Mouse (Mus musculus) C2C12 (cell line): ENCODE measurements around the gene Aox3. TPM values are rescaled to one million over a fixed set of nuclear protein-coding genes. Genes with fewer than 3 reads are reported as not detected.

Experiments used
- H3K27me3 ChIP-seq: one replicate; pipeline ENCODE4 v1.6.1; 2011; ENCODE audit not compliant: control insufficient read depth, insufficient read depth, insufficient read length
- H3K36me3 ChIP-seq: one replicate; pipeline ENCODE4 v1.6.1; 2011; ENCODE audit not compliant: control insufficient read depth, insufficient read depth
- H3K4me3 ChIP-seq: one replicate; pipeline ENCODE4 v1.5.1; 2011; ENCODE audit warnings: mild to moderate bottlenecking, control low read depth; ENCODE audit not compliant: poor library complexity, insufficient read depth, severe bottlenecking
- H3K79me2 ChIP-seq: one replicate; pipeline ENCODE4 v1.6.1; 2011; ENCODE audit not compliant: control insufficient read depth, insufficient read depth
- H3K79me3 ChIP-seq: one replicate; pipeline ENCODE4 v1.6.1; 2011; ENCODE audit warnings: low read depth, control low read depth
- H3ac ChIP-seq: one replicate; pipeline ENCODE3; 2011; ENCODE audit warnings: low read depth; ENCODE audit not compliant: control insufficient read depth, insufficient read length
- CEBPB ChIP-seq: IDR thresholded peaks from one replicate; pipeline ENCODE4 v1.6.1; 2011; ENCODE audit warnings: low read depth, mild to moderate bottlenecking, control low read depth, moderate library complexity
- CTCF ChIP-seq: IDR thresholded peaks from one replicate; pipeline ENCODE4 v1.5.1; 2011; ENCODE audit not compliant: control insufficient read depth, insufficient read depth, insufficient read length
- FOSL1 ChIP-seq: IDR thresholded peaks from one replicate; pipeline ENCODE4 v1.8.0; 2011; ENCODE audit warnings: mild to moderate bottlenecking, low read length; ENCODE audit not compliant: poor library complexity, insufficient read depth, severe bottlenecking
- MAX ChIP-seq: IDR thresholded peaks from one replicate; pipeline ENCODE4 v1.6.1; 2011; ENCODE audit warnings: mild to moderate bottlenecking, control low read depth
- MYOD1 ChIP-seq: IDR thresholded peaks from one replicate; pipeline ENCODE4 v1.6.1; 2011; ENCODE audit warnings: low read depth; ENCODE audit not compliant: control insufficient read depth, insufficient read length
- MYOG ChIP-seq: IDR thresholded peaks from one replicate; pipeline ENCODE4 v1.6.1; 2011; ENCODE audit not compliant: control insufficient read depth, insufficient read length; ENCODE audit errors: extremely low read depth
- USF1 ChIP-seq: IDR thresholded peaks from one replicate; pipeline ENCODE4 v1.6.1; 2011; ENCODE audit warnings: low read depth, mild to moderate bottlenecking, control low read depth, moderate library complexity
- polyA plus RNA-seq: library from polyadenylated mRNA; unstranded; fragments of >200 nt; fragmentation: generic; extraction: Trizol; gene quantifications from one replicate; pipeline ENCODE4 v1.2.1, GENCODE M21; 2012; ENCODE audit warnings: missing spikeins

Gene Aox3
- polyA plus RNA-seq, 1 experiment: 0.01 TPM

GRCm38 (mm10) chr1:58235405-58235804 lies 122.5 kb downstream of the Aox3 start:
- no peak for TF ChIP-seq FOSL1
- Histone ChIP-seq H3K4me3 (no peak overlapping the region), H3K79me3 (no peaks in the 10 kb centered on the region)

GRCm38 (mm10) chr1:58237527-58238299 lies 124.8 kb downstream of the Aox3 start:
- no peaks in the 10 kb centered on the region for H3K36me3 ChIP-seq
- no peak overlapping the region for H3ac ChIP-seq
- no peaks in the 10 kb centered on the region for H3K79me3 ChIP-seq
- H3K4me3 ChIP-seq: no peak overlapping the region
- H3K27me3 ChIP-seq: no peaks in the 10 kb centered on the region
- no peak for TF ChIP-seq MYOG
- no peak for TF ChIP-seq CEBPB
- no peak for TF ChIP-seq MYOD1
- TF ChIP-seq USF1: no peak
- no peak for TF ChIP-seq CTCF
- no peak for TF ChIP-seq MAX
- TF ChIP-seq FOSL1: no peak
- H3K79me2 ChIP-seq: no peaks in the 10 kb centered on the region

More at GRCm38 (mm10) chr1:58235405-58235804, 122.5 kb downstream of the Aox3 start:
- Histone ChIP-seq H3K79me2 (no peaks in the 10 kb centered on the region), H3ac (no peak overlapping the region), H3K27me3 (peaks cover 5% of the 10 kb centered on the region), H3K36me3 (no peaks in the 10 kb centered on the region)

GRCm38 (mm10) chr1:58238440-58238839 lies 125.5 kb downstream of the Aox3 start:
- TF ChIP-seq USF1 (no peak), CTCF (no peak), MAX (no peak), FOSL1 (no peak), MYOG (no peak), MYOD1 (no peak), CEBPB (no peak)

GRCm38 (mm10) chr1:58238961-58239360 lies 126.0 kb downstream of the Aox3 start:
- no peak overlapping the region for H3K4me3 ChIP-seq
- H3K27me3 ChIP-seq: no peaks in the 10 kb centered on the region
- no peaks in the 10 kb centered on the region for H3K79me3 ChIP-seq
- H3K79me2 ChIP-seq: no peaks in the 10 kb centered on the region
- no peak overlapping the region for H3ac ChIP-seq
- H3K36me3 ChIP-seq: no peaks in the 10 kb centered on the region
- TF ChIP-seq FOSL1: no peak
- TF ChIP-seq CTCF: no peak
- no peak for TF ChIP-seq MAX
- no peak for TF ChIP-seq CEBPB
- TF ChIP-seq MYOD1: no peak

More at GRCm38 (mm10) chr1:58238440-58238839, 125.5 kb downstream of the Aox3 start:
- H3K79me3 ChIP-seq: no peaks in the 10 kb centered on the region
- no peak overlapping the region for H3K4me3 ChIP-seq
- H3K36me3 ChIP-seq: no peaks in the 10 kb centered on the region
- no peaks in the 10 kb centered on the region for H3K79me2 ChIP-seq
- H3K27me3 ChIP-seq: no peaks in the 10 kb centered on the region
- no peak overlapping the region for H3ac ChIP-seq

GRCm38 (mm10) chr1:58240347-58240746 lies 127.4 kb downstream of the Aox3 start:
- H3K79me2 ChIP-seq: no peaks in the 10 kb centered on the region
- H3K36me3 ChIP-seq: no peaks in the 10 kb centered on the region
- H3ac ChIP-seq: no peak overlapping the region
- TF ChIP-seq FOSL1 (no peak), CEBPB (no peak), USF1 (no peak), MYOD1 (no peak), CTCF (no peak), MYOG (no peak), MAX (no peak)
- no peaks in the 10 kb centered on the region for H3K27me3 ChIP-seq
- H3K4me3 ChIP-seq: no peak overlapping the region
- H3K79me3 ChIP-seq: no peaks in the 10 kb centered on the region

GRCm38 (mm10) chr1:58244487-58244886 lies 131.6 kb downstream of the Aox3 start:
- no peaks in the 10 kb centered on the region for H3K79me3 ChIP-seq
- no peaks in the 10 kb centered on the region for H3K36me3 ChIP-seq
- no peaks in the 10 kb centered on the region for H3K79me2 ChIP-seq
- no peak for TF ChIP-seq CTCF
- no peak for TF ChIP-seq MAX
- TF ChIP-seq MYOG: no peak
- TF ChIP-seq MYOD1: no peak
- no peak overlapping the region for H3ac ChIP-seq
- H3K27me3 ChIP-seq: no peaks in the 10 kb centered on the region
- no peak overlapping the region for H3K4me3 ChIP-seq
